9 mouse cellular contexts compared by ENCODE assay signal in genomic region chr10:85220918-85221770, GRCm38 (mm10). TPM values are rescaled to one million over a fixed set of nuclear protein-coding genes. Genes with fewer than 3 reads are reported as not detected.
DNase-seq lines count a peak whose midpoint lies in the region; ATAC-seq and TF ChIP-seq lines count a peak whose summit lies in the region.
"Had no signal": no experiment of that assay in that cellular context is flagged by ENCODE, and none has a peak within 500 bp of the region (broad histone marks: within the 10 kb centered on the region; RNA-seq: fewer than 3 reads in every experiment).

No protein-coding gene starts in this region.

- H3K4me1 ChIP-seq in bone marrow, adult 2 months (ENCODE audit: control insufficient read depth, insufficient read depth, low read length), result no peaks in the 10 kb centered on the region
- 0 out of 2 replicates have a peak, but pooled peaks cover 6% of the 10 kb centered on the region for H3K4me1 ChIP-seq in embryonic facial prominence, embryonic 15.5 days
- no peaks in the 10 kb centered on the region for H3K4me1 ChIP-seq in heart, embryonic 13.5 days
- 0 out of 4 replicates have a peak, but pooled peaks cover 0 to 1% of the 10 kb centered on the region in 2 experiments for H3K4me1 ChIP-seq in liver, embryonic 14.5 days (replicated peaks; ENCODE audit: control insufficient read depth in 2 of 2, insufficient read depth in 2 of 2, low read length in 1 of 2)
- no peaks in the 10 kb centered on the region for H3K4me1 ChIP-seq in neural tube, embryonic 12.5 days
- peaks cover 3% of the 10 kb centered on the region; the same call in 1 of the 2 replicates for H3K4me1 ChIP-seq in stomach, postnatal 0 days (replicated peaks; ENCODE audit: control insufficient read depth, insufficient read depth)

- H3K79me2 ChIP-seq in C2C12 (ENCODE audit: control insufficient read depth, insufficient read depth), result no peaks in the 10 kb centered on the region

- H3K4me2 ChIP-seq in embryonic facial prominence, embryonic 15.5 days (replicated peaks), result peak overlapping the region; percentile 43
- H3K4me2 ChIP-seq in heart, embryonic 13.5 days, result peak overlapping the region; percentile 49
- H3K4me2 ChIP-seq in liver, embryonic 14.5 days (ENCODE audit: low read depth), result no peak overlapping the region
- no peak overlapping the region for H3K4me2 ChIP-seq in neural tube, embryonic 12.5 days (replicated peaks)
- peak overlapping the region; percentile 35 for H3K4me2 ChIP-seq in stomach, postnatal 0 days (replicated peaks; ENCODE audit: low read depth)

- peak; percentile 85 for DNase-seq in kidney, postnatal 14 days
- peak; percentile 17 to 31 (median 28) for DNase-seq in liver, embryonic 14.5 days (ENCODE audit: low read depth in 3 of 3, low spot score in 3 of 3)
- peak; percentile 82 for DNase-seq in stomach, postnatal 0 days (ENCODE audit: low spot score)

- H3ac ChIP-seq in C2C12 (ENCODE audit: control insufficient read depth, insufficient read length, low read depth), result no peak overlapping the region

- WGBS in bone marrow, adult 2 months, result 27% methylated on average over 22 of the region's 22 CpGs
- 23% methylated on average over 22 of the region's 22 CpGs for WGBS in embryonic facial prominence, embryonic 15.5 days
- WGBS in heart, embryonic 13.5 days, result 32% methylated on average over 22 of the region's 22 CpGs
- WGBS in liver, embryonic 14.5 days (ENCODE audit: insufficient replicate concordance), result 26% methylated on average over 22 of the region's 22 CpGs
- WGBS in neural tube, embryonic 12.5 days, result 38% methylated on average over 22 of the region's 22 CpGs
- 24% methylated on average over 22 of the region's 22 CpGs for WGBS in stomach, postnatal 0 days

- peak overlapping the region; percentile 12 for H3K4me3 ChIP-seq in C2C12 (ENCODE audit: insufficient read depth, poor library complexity, severe bottlenecking)
- H3K4me3 ChIP-seq in bone marrow, adult 2 months (replicated peaks; ENCODE audit: control insufficient read depth, low read depth, low read length), result peak overlapping the region; percentile 14
- H3K4me3 ChIP-seq in embryonic facial prominence, embryonic 15.5 days (replicated peaks), result peak overlapping the region; percentile 12; the same call in 1 of the 2 replicates
- no peak overlapping the region for H3K4me3 ChIP-seq in heart, embryonic 13.5 days
- no peak overlapping the region for H3K4me3 ChIP-seq in liver, embryonic 14.5 days (ENCODE audit: insufficient read depth in 1 of 2, low read depth in 2 of 2, low read length in 2 of 2)
- no peak overlapping the region for H3K4me3 ChIP-seq in neural tube, embryonic 12.5 days
- H3K4me3 ChIP-seq in stomach, postnatal 0 days (ENCODE audit: low read depth, low read length), result peak overlapping the region; percentile 12; the same call in 1 of the 2 replicates
- H3K4me3 ChIP-seq: erythroblast, embryonic 14.5 days had no signal

- TF ChIP-seq CTCF in C2C12 (IDR thresholded peaks at IDR 0.05; ENCODE audit: control insufficient read depth, insufficient read depth, insufficient read length), result peak; percentile 43
- peak; percentile 90 for TF ChIP-seq CTCF in bone marrow, adult 2 months (IDR thresholded peaks at IDR 0.05; ENCODE audit: control insufficient read depth, insufficient read depth, low read length)
- TF ChIP-seq CTCF in liver, embryonic 14.5 days (IDR thresholded peaks at IDR 0.05; ENCODE audit: low read depth), result peak; percentile 85
- peak; percentile 95 for TF ChIP-seq CTCF in stomach, postnatal 0 days (IDR thresholded peaks at IDR 0.05; ENCODE audit: low read depth)

- peak; percentile 51; the same call in 1 of the 2 replicates for ATAC-seq in embryonic facial prominence, embryonic 15.5 days (ENCODE audit: insufficient number of reproducible peaks, low FRiP score, low TSS enrichment, low read depth)
- ATAC-seq in heart, embryonic 13.5 days (ENCODE audit: extremely low read depth, insufficient number of reproducible peaks, low FRiP score, low TSS enrichment), result no peak
- ATAC-seq in liver, embryonic 14.5 days (ENCODE audit: insufficient read depth), result no peak
- ATAC-seq in neural tube, embryonic 12.5 days (ENCODE audit: low FRiP score, low read depth), result peak; percentile 65; the same call in 1 of the 2 replicates
- peak; percentile 56; the same call in 1 of the 2 replicates for ATAC-seq in stomach, postnatal 0 days (ENCODE audit: low FRiP score, low TSS enrichment)

- TF ChIP-seq POLR2A in bone marrow, adult 2 months (IDR thresholded peaks at IDR 0.05; ENCODE audit: borderline replicate concordance, control insufficient read depth, low read depth, low read length), result no peak

- no peaks in the 10 kb centered on the region for H3K27me3 ChIP-seq in C2C12 (ENCODE audit: control insufficient read depth, insufficient read depth, insufficient read length)
- 0 out of 2 replicates have a peak, but pooled peaks cover 3% of the 10 kb centered on the region for H3K27me3 ChIP-seq in embryonic facial prominence, embryonic 15.5 days
- H3K27me3 ChIP-seq in heart, embryonic 13.5 days (replicated peaks), result peaks cover 29% of the 10 kb centered on the region
- no peaks in the 10 kb centered on the region for H3K27me3 ChIP-seq in liver, embryonic 14.5 days (ENCODE audit: control insufficient read depth, insufficient read depth, low read length)
- 0 out of 2 replicates have a peak, but pooled peaks cover 3% of the 10 kb centered on the region for H3K27me3 ChIP-seq in neural tube, embryonic 12.5 days (replicated peaks)
- H3K27me3 ChIP-seq in stomach, postnatal 0 days (ENCODE audit: control insufficient read depth, insufficient read depth, low read length), result no peaks in the 10 kb centered on the region

- H3K36me3 ChIP-seq in C2C12 (ENCODE audit: control insufficient read depth, insufficient read depth), result no peaks in the 10 kb centered on the region
- no peaks in the 10 kb centered on the region for H3K36me3 ChIP-seq in embryonic facial prominence, embryonic 15.5 days
- H3K36me3 ChIP-seq in heart, embryonic 13.5 days, result no peaks in the 10 kb centered on the region
- no peaks in the 10 kb centered on the region for H3K36me3 ChIP-seq in liver, embryonic 14.5 days (replicated peaks; ENCODE audit: control insufficient read depth, insufficient read depth, low read depth)
- no peaks in the 10 kb centered on the region for H3K36me3 ChIP-seq in neural tube, embryonic 12.5 days
- no peaks in the 10 kb centered on the region for H3K36me3 ChIP-seq in stomach, postnatal 0 days (ENCODE audit: control insufficient read depth, insufficient read depth, low read length)

- no peaks in the 10 kb centered on the region for H3K9me3 ChIP-seq in embryonic facial prominence, embryonic 15.5 days (replicated peaks)
- no peaks in the 10 kb centered on the region for H3K9me3 ChIP-seq in heart, embryonic 13.5 days
- no peaks in the 10 kb centered on the region for H3K9me3 ChIP-seq in liver, embryonic 14.5 days (ENCODE audit: control insufficient read depth, low read length)
- no peaks in the 10 kb centered on the region for H3K9me3 ChIP-seq in neural tube, embryonic 12.5 days
- H3K9me3 ChIP-seq in stomach, postnatal 0 days (ENCODE audit: control insufficient read depth, low read length), result no peaks in the 10 kb centered on the region

- no peak overlapping the region for H3K27ac ChIP-seq in bone marrow, adult 2 months (ENCODE audit: control insufficient read depth, insufficient read depth, low read depth, low read length, poor library complexity)
- no peak overlapping the region for H3K27ac ChIP-seq in embryonic facial prominence, embryonic 15.5 days (replicated peaks)
- H3K27ac ChIP-seq in heart, embryonic 13.5 days (replicated peaks), result no peak overlapping the region
- no peak overlapping the region for H3K27ac ChIP-seq in liver, embryonic 14.5 days
- H3K27ac ChIP-seq in neural tube, embryonic 12.5 days, result no peak overlapping the region
- H3K27ac ChIP-seq in stomach, postnatal 0 days (replicated peaks), result no peak overlapping the region

- H3K9ac ChIP-seq in embryonic facial prominence, embryonic 15.5 days, result no peak overlapping the region
- no peak overlapping the region for H3K9ac ChIP-seq in heart, embryonic 13.5 days
- H3K9ac ChIP-seq in liver, embryonic 14.5 days (replicated peaks), result no peak overlapping the region
- no peak overlapping the region for H3K9ac ChIP-seq in neural tube, embryonic 12.5 days
- peak overlapping the region; percentile 18; the same call in 1 of the 2 replicates for H3K9ac ChIP-seq in stomach, postnatal 0 days (ENCODE audit: low read length)

- TF ChIP-seq EP300 in liver, embryonic 14.5 days (IDR thresholded peaks at IDR 0.05; ENCODE audit: low read depth), result no peak
- TF ChIP-seq EP300 in stomach, postnatal 0 days (optimal IDR thresholded peaks at IDR 0.05), result no peak

- H3K79me3 ChIP-seq in C2C12 (ENCODE audit: low read depth), result no peaks in the 10 kb centered on the region

TF ChIP-seq in C2C12, 6 proteins besides CTCF, POLR2A, EP300 and RAD21:
- TF ChIP-seq MAX (IDR thresholded peaks at IDR 0.05), result no peak
- TF ChIP-seq MYOD1 (IDR thresholded peaks at IDR 0.05; ENCODE audit: control insufficient read depth, insufficient read length, low read depth), result no peak
- TF ChIP-seq FOSL1 (IDR thresholded peaks at IDR 0.05; ENCODE audit: insufficient read depth, low read length, poor library complexity, severe bottlenecking), result no peak
- no peak for TF ChIP-seq CEBPB (IDR thresholded peaks at IDR 0.05; ENCODE audit: low read depth)
- no peak for TF ChIP-seq MYOG (IDR thresholded peaks at IDR 0.05; ENCODE audit: control insufficient read depth, extremely low read depth, insufficient read length)
- no peak for TF ChIP-seq USF1 (IDR thresholded peaks at IDR 0.05; ENCODE audit: low read depth)
TF ChIP-seq in C2C12: peak in this region for 0.

RNA-seq across cellular contexts. Expression of gene Cry1, which starts 36.3 kb away (rescaled TPM):
- 6.5 TPM for polyA plus RNA-seq in C2C12 (2012; fragmentation: generic; extraction: Trizol)
- polyA plus RNA-seq in bone marrow, adult 2 months (2011; ENCODE audit: insufficient read depth, insufficient read length, low replicate concordance, missing spikeins), result 7.5 and 8.3 TPM in 2 replicates
- polyA plus RNA-seq in embryonic facial prominence, embryonic 15.5 days (2015; fragmentation: Nextera tagmentation; extraction: Ambion mirVana), result 34.6 and 37.7 TPM in 2 replicates
- 14.8 and 15.2 TPM in 2 replicates for polyA plus RNA-seq in heart, embryonic 13.5 days (2015; fragmentation: Nextera tagmentation; extraction: Ambion mirVana)
- polyA plus RNA-seq in liver, embryonic 14.5 days (2012; rRNA removed), result 1.8 and 2.3 TPM in 2 replicates
- polyA plus RNA-seq in liver, embryonic 14.5 days (2014; fragmentation: Nextera tagmentation; extraction: Ambion mirVana), result 4.2 and 4.4 TPM in 2 replicates
- polyA plus RNA-seq in neural tube, embryonic 12.5 days (2016; fragmentation: Nextera tagmentation; extraction: Ambion mirVana), result 36.6 and 37.2 TPM in 2 replicates
- 16.5 and 16.7 TPM in 2 replicates for polyA plus RNA-seq in stomach, postnatal 0 days (2015; fragmentation: Nextera tagmentation; extraction: Ambion mirVana)

Comparison
In these comparisons a context has a peak if more than half of its experiments do, and no peak if none do; other contexts are left out.
1. H3K4me3 ChIP-seq: peak in C2C12 (single experiment), bone marrow, adult 2 months (single experiment), embryonic facial prominence, embryonic 15.5 days (single experiment) and stomach, postnatal 0 days (single experiment); none in heart, embryonic 13.5 days (single experiment), liver, embryonic 14.5 days (0 of 2) and neural tube, embryonic 12.5 days (single experiment).
2. CTCF ChIP-seq: peak in every context shown above with its lines; median percentile 95 in stomach, postnatal 0 days; 90 in bone marrow, adult 2 months; 85 in liver, embryonic 14.5 days; 43 in C2C12.
3. ATAC-seq: peak in embryonic facial prominence, embryonic 15.5 days (single experiment), neural tube, embryonic 12.5 days (single experiment) and stomach, postnatal 0 days (single experiment); none in heart, embryonic 13.5 days (single experiment) and liver, embryonic 14.5 days (single experiment).
4. H3K4me2 ChIP-seq: peak in embryonic facial prominence, embryonic 15.5 days (single experiment), heart, embryonic 13.5 days (single experiment) and stomach, postnatal 0 days (single experiment); none in liver, embryonic 14.5 days (single experiment) and neural tube, embryonic 12.5 days (single experiment).
5. DNase-seq: peak in every context shown above with its lines; median percentile 85 in kidney, postnatal 14 days; 82 in stomach, postnatal 0 days; 28 in liver, embryonic 14.5 days.